Mouse (Mus musculus) heart, embryonic 14.5 days (tissue): ENCODE measurements around the gene Cd2bp2. TPM values are rescaled to one million over a fixed set of nuclear protein-coding genes. Genes with fewer than 3 reads are reported as not detected.

Experiments used
- ATAC-seq: fragments of 200-750 bp; cut with Nextera tagmentation; 2 replicates; pipeline ENCODE4 v1.8.0; 2017; ENCODE audit warnings: low read depth, moderate TSS enrichment; ENCODE audit not compliant: insufficient number of reproducible peaks, insufficient read depth, low FRiP score
- H3K27ac ChIP-seq, 2 experiments: fragments of 200-500 bp in 1 of 2; fragments of 300-500 bp in 1 of 2; sonication (generic) in 1 of 2; replicated peaks in 1 of 2; 2 replicates each; pipeline ENCODE4 v1.5.1; 2012 to 2014; ENCODE audit warnings: low read depth in 2 of 2, low read length in 2 of 2, control low read depth in 1 of 2, mild to moderate bottlenecking in 1 of 2, mixed read lengths in 1 of 2; ENCODE audit not compliant: control insufficient read depth in 1 of 2, insufficient read depth in 1 of 2
- H3K27me3 ChIP-seq: fragments of 300-500 bp; sonication (generic); 2 replicates; pipeline ENCODE4 v1.6.1; 2014; ENCODE audit warnings: mild to moderate bottlenecking, low read length, control low read depth; ENCODE audit not compliant: control insufficient read depth, insufficient read depth
- H3K36me3 ChIP-seq: fragments of 300-500 bp; sonication (generic); 2 replicates; pipeline ENCODE4 v1.6.1; 2014; ENCODE audit warnings: mild to moderate bottlenecking, control low read depth, low read length, mixed read lengths; ENCODE audit not compliant: control insufficient read depth, insufficient read depth
- H3K4me1 ChIP-seq, 2 experiments: fragments of 200-500 bp in 1 of 2; fragments of 300-500 bp in 1 of 2; sonication (generic) in 1 of 2; 2 replicates each; pipeline ENCODE4 v1.6.1; 2012 to 2014; ENCODE audit warnings: low read length in 2 of 2, control low read depth in 1 of 2, mixed read lengths in 1 of 2; ENCODE audit not compliant: control insufficient read depth in 2 of 2, insufficient read depth in 2 of 2
- H3K4me2 ChIP-seq: fragments of 300-500 bp; sonication (generic); 2 replicates; pipeline ENCODE4 v1.6.1; 2014; ENCODE audit warnings: mild to moderate bottlenecking, low read length
- H3K4me3 ChIP-seq, 2 experiments: fragments of 200-500 bp in 1 of 2; fragments of 300-500 bp in 1 of 2; sonication (generic) in 1 of 2; 2 replicates each; pipeline ENCODE4 v1.5.1; 2012 to 2014; ENCODE audit warnings: low read length in 2 of 2, mild to moderate bottlenecking in 2 of 2, control low read depth in 1 of 2, low read depth in 1 of 2, moderate library complexity in 1 of 2; ENCODE audit not compliant: control insufficient read depth in 1 of 2, insufficient read depth in 1 of 2
- H3K9ac ChIP-seq: fragments of 300-500 bp; sonication (generic); 2 replicates; pipeline ENCODE4 v1.6.1; 2014; ENCODE audit warnings: mild to moderate bottlenecking, low read length
- H3K9me3 ChIP-seq: fragments of 300-500 bp; sonication (generic); 2 replicates; pipeline ENCODE4 v1.6.1; 2016; ENCODE audit warnings: low read length, control low read depth; ENCODE audit not compliant: control insufficient read depth
- WGBS: fragments of 180-500 bp; shearing (Covaris S2); extraction: QIAGEN DNeasy Blood & Tissue Kit; methylation state at CpG from one replicate; pipeline ENCODE4 v1.1.7; 2014; 5-methylcytosine and 5-hydroxymethylcytosine counted together
- polyA plus RNA-seq: library from polyadenylated mRNA; unstranded; fragments of >200 nt; fragmentation: Nextera tagmentation; extraction: Ambion mirVana; gene quantifications from 2 replicates; pipeline ENCODE4 v1.2.1, GENCODE M21; 2014

The Cd2bp2 gene
- polyA plus RNA-seq, 1 experiment from 2014 or later, result 34.8 TPM

DNA sequence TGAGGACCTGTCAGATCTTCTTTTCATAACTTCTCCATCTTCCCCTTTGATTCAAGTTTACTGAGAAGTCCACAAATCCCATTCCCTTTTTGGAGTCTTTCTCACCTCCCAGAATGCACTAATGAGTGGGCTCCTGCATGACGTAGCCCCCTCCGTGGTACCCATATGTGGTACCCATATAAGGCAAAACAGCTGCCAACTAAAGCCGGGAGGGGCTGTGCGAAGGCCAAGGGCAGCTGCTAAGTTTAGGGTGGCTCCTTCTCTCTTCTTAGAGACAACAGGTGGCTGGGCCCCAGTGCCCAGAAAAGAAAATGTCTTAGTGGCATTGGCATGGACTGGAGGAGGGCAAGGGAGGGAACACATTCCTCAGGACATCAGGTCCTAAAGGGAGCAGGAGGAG, 14.4 kb upstream of the Cd2bp2 start:
- H3K4me1 ChIP-seq, result peaks cover 15 to 38% of the 10 kb centered on the region in 2 experiments
- no peak for ATAC-seq

DNA sequence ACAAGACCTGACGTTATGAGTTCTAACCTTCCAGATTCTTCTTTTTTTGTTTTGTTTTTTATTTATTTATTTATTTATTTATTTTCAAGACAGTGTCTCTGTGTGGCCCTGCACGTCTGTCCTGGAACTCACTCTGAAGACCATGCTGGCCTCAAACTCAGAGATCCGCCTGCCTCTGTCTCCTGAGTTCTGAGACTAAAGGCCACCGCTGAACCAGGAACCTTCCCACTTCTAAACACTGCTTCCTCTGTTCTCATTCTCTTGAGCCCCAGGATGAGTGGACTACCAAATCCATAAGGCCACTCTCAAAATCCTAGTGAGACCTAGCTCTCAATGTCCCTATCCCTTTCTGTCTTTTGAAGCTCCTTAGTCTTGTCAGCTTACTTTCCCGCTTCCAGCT, 14.0 kb upstream of the Cd2bp2 start:
- WGBS, result 87% methylated on average over 5 of the region's 5 CpGs
- Histone ChIP-seq H3K4me1 (peaks cover 12 to 39% of the 10 kb centered on the region in 2 experiments), H3K4me3 (no peak overlapping the region), H3K4me2 (peak overlapping the region; percentile 76), H3K27me3 (no peaks in the 10 kb centered on the region), H3K9ac (peak overlapping the region; percentile 64), H3K36me3 (peaks cover 6% of the 10 kb centered on the region; the same call in 1 of the 2 replicates), H3K27ac (peak overlapping the region in 1 of 2 experiments; percentile 82; a peak in 2 of 4 replicates), H3K9me3 (no peaks in the 10 kb centered on the region)
- no peak for ATAC-seq

More for the DNA sequence above, 14.4 kb upstream of the Cd2bp2 start:
- 82% methylated on average over 4 of the region's 4 CpGs for WGBS
- H3K27ac ChIP-seq, result no peak overlapping the region
- H3K36me3 ChIP-seq, result peaks cover 2% of the 10 kb centered on the region; the same call in 1 of the 2 replicates
- H3K27me3 ChIP-seq, result no peaks in the 10 kb centered on the region
- H3K9me3 ChIP-seq, result no peaks in the 10 kb centered on the region
- H3K4me3 ChIP-seq, result no peak overlapping the region
- H3K4me2 ChIP-seq, result no peak overlapping the region
- H3K9ac ChIP-seq, result no peak overlapping the region

DNA sequence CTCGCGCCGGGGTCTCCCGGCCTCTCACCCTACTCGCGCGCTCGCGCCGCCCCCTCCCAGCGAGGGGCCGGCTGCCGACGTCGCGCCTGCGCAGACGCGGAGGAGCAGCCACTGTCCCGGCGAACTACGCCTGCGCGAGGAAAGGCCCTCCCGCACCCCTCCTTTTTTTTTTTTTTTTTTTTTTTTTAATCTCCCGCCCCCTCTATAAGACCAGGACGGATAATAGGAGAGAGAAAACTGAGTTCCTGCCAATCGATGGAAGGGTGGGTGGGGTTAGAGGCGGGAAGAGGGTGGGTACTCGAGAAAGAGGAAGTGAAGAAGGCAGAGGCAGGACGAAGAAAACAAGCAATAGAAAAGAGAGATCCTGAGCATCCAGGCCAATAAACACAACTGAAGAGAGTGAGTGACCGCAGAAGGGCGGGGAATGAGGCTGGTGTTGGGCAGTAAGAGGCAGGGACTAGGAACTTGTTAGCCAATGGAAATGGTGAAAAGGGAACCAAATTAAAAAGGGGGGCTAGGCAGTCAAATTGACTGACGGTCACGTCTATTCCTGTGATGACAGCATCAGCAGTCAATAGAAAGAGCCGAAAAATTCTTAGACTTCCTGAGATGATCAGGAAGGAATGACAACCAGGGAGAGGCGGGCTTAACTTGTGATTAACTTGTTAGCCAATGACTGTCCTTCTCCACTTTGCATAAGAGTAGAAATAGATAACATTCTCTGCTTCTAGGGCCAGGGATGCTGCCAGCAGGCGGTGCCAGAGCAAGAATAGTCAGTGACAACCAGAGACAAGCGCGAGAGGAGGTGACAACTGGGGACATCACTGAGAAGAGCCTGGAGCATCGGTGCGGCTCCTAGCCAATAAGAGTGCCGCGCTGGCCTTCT, 12.9 kb upstream of the Cd2bp2 start, which contains the start of gene Mylpf:
Gene Mylpf, plus strand, starts transcription at position 338 of the 886 bp plus-strand sequence.
- no peaks in the 10 kb centered on the region for H3K27me3 ChIP-seq
- peak within 1 kb of the TSS; percentile 82 to 86 for H3K27ac ChIP-seq
- 1% methylated on average over 28 of the region's 44 CpGs for WGBS
- peak within 1 kb of the TSS; percentile 97 for H3K9ac ChIP-seq
- H3K4me1 ChIP-seq, result peaks cover 8 to 31% of the 10 kb centered on the region in 2 experiments
- H3K36me3 ChIP-seq, result peaks cover 14% of the 10 kb centered on the region
- peak; percentile 92 for ATAC-seq
- H3K4me3 ChIP-seq, result peak within 1 kb of the TSS; percentile 92
- peak within 1 kb of the TSS; percentile 96 for H3K4me2 ChIP-seq
- H3K9me3 ChIP-seq, result no peaks in the 10 kb centered on the region

DNA sequence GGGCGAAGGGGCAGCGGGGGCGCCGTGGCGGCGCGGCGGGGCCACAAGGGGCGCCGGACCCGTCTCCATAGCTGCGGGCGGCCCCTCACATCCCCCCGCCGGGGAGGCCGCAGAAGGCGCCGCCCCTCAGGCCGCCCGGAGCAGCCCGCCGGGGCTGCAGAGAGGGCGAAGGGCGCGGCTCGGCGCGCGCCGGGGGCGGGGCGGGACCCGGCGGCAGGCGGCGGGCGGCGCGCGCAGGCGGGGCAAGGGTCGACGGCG, 12.4 kb upstream of the Cd2bp2 start, which contains the start of gene Tbc1d10b:
Gene Tbc1d10b, minus strand, starts transcription at position 174 of the 258 bp plus-strand sequence.
- 0% methylated on average over 12 of the region's 44 CpGs for WGBS
- H3K36me3 ChIP-seq, result peaks cover 20% of the 10 kb centered on the region
- H3K4me2 ChIP-seq, result peak within 1 kb of the TSS; percentile 96
- no peaks in the 10 kb centered on the region for H3K9me3 ChIP-seq
- peaks cover 8 to 29% of the 10 kb centered on the region in 2 experiments for H3K4me1 ChIP-seq
- ATAC-seq, result no peak
- peak within 1 kb of the TSS; percentile 97 for H3K9ac ChIP-seq
- H3K4me3 ChIP-seq, result peak within 1 kb of the TSS; percentile 92
- peak within 1 kb of the TSS; percentile 82 to 86 for H3K27ac ChIP-seq
- H3K27me3 ChIP-seq, result no peaks in the 10 kb centered on the region

DNA sequence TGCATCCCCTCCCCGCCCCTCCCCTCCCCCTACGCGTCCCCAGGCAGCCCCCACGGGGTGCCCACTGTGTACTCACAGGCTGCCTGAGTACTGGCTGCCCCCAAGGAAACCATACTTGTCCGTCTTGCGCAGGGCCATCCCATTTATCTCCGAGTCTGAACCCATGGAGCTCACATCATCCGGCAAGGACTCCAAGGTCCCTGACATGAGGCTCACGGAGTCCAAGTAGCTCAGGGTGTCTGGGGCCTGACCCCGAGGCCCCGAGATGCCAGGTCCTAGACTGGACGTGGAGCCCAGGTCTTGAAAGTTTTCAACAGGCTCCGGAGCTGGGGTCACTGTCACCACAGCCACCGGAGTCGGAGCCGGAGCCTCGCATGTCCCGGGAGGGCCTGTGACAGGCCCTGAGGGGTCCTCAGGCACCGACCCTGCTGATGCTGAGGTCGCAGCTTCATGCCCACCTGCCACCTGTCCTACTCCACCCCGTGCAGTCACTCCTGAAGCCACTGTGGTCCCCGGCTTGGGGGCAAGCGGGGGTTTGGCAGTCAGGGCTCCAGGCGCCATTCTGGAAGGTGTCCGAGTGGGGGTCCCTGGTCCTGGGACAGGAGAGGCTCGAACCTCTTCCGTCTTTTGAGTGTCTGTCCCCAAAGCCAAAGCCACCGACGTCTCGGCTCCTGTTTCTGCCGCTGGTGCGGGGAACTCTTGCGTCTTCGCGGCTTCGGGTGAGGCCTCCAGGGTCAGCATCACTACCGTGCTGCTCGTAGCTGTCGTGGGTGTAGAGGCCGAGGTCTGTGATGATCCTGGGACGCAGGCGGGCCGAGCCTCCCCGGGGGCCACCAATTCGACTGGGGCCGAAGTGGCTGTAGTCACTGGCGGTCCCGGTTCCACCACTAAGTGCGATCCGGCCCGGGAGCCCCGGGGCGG, 11.8 kb upstream of the Cd2bp2 start:
- Histone ChIP-seq H3K36me3 (peaks cover 26% of the 10 kb centered on the region), H3K9ac (peak overlapping the region; percentile 97), H3K27me3 (no peaks in the 10 kb centered on the region), H3K4me1 (peaks cover 8 to 29% of the 10 kb centered on the region in 2 experiments), H3K4me3 (peak overlapping the region; percentile 92), H3K27ac (peak overlapping the region; percentile 79 to 82), H3K9me3 (no peaks in the 10 kb centered on the region), H3K4me2 (peak overlapping the region; percentile 96)
- ATAC-seq, result no peak
- WGBS, result under 1% methylated on average over 50 of the region's 53 CpGs

DNA sequence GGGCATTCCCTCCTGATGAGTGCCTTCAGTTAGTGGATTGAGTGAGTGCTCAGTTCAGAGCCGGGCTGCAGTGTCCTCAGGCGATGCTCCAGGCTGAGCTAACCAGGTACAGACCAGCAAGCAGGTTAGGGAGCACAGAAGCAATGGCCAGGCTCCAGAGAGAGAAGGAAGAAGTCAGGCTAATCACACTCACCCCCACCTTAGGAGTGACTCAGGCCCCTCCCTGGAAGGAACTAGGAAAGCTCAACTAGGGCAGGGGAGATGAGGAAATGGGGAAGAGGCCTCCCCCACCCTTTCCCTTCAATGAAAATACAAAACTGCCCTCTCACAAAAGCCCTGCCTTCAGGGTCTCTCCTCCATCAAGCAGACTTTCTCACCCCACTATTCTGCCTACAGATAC, 10.8 kb upstream of the Cd2bp2 start:
- peak overlapping the region; percentile 96 for H3K4me2 ChIP-seq
- no peaks in the 10 kb centered on the region for H3K27me3 ChIP-seq
- H3K4me3 ChIP-seq, result peak overlapping the region; percentile 92
- H3K4me1 ChIP-seq, result peaks cover 8 to 29% of the 10 kb centered on the region in 2 experiments
- 50% methylated on average over 2 of the region's 2 CpGs for WGBS
- peaks cover 36% of the 10 kb centered on the region for H3K36me3 ChIP-seq
- ATAC-seq, result no peak
- H3K9me3 ChIP-seq, result no peaks in the 10 kb centered on the region
- H3K9ac ChIP-seq, result peak overlapping the region; percentile 97
- peak overlapping the region in 1 of 2 experiments; percentile 82; a peak in 1 of 4 replicates for H3K27ac ChIP-seq

DNA sequence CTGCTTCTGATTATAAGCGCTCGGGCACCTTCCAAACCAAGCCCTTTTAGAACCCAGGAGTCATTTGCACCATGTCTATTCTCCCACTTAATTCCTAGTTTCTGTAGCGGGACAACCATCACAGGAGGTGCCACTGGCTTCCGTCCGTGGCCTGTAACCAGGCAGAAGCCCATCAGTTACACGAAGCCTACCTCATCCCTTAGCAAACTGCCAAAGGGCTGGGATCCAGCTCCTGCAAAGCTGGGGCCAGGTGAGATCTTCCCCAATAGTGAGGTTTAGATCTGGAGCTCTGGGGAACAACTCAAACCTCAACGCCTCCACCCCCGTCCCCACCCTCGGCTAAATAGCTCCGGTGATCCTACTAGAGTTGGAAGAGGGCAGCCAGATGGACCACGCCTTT, 634 bp upstream of the Cd2bp2 start:
- no peak for ATAC-seq
- Histone ChIP-seq H3K4me1 (peaks cover 16 to 19% of the 10 kb centered on the region in 2 experiments), H3K4me3 (peak overlapping the region; percentile 78 to 81), H3K9me3 (no peaks in the 10 kb centered on the region), H3K36me3 (peaks cover 82% of the 10 kb centered on the region), H3K9ac (peak overlapping the region; percentile 80), H3K27ac (peak overlapping the region; percentile 90 to 94), H3K27me3 (no peaks in the 10 kb centered on the region), H3K4me2 (peak overlapping the region; percentile 92)
- WGBS, result 54% methylated on average over 11 of the region's 11 CpGs
